Mouse (Mus musculus) heart, embryonic 15.5 days (tissue): Measurements from ENCODE around the gene Fhl2. TPM values are rescaled to one million over a fixed set of nuclear protein-coding genes. Genes with fewer than 3 reads are reported as not detected.

Source experiments
- ATAC-seq: fragments of 200-750 bp; cut with Nextera tagmentation; replicated peaks from 2 replicates; pipeline ENCODE4 v1.8.0; 2017; ENCODE audit warnings: low read depth, moderate TSS enrichment; ENCODE audit not compliant: insufficient number of reproducible peaks, insufficient read depth, low FRiP score
- H3K27ac ChIP-seq: fragments of 300-500 bp; sonication (generic); 2 replicates; pipeline ENCODE4 v1.5.1; 2015; ENCODE audit warnings: mild to moderate bottlenecking, inconsistent platforms
- H3K27me3 ChIP-seq: fragments of 300-500 bp; sonication (generic); 2 replicates; pipeline ENCODE4 v1.6.1; 2015; ENCODE audit warnings: inconsistent platforms
- H3K36me3 ChIP-seq: fragments of 300-500 bp; sonication (generic); 2 replicates; pipeline ENCODE4 v1.6.1; 2015; ENCODE audit warnings: mild to moderate bottlenecking, inconsistent platforms
- H3K4me1 ChIP-seq: fragments of 300-500 bp; sonication (generic); replicated peaks from 2 replicates; pipeline ENCODE4 v1.6.1; 2015; ENCODE audit warnings: inconsistent platforms
- H3K4me2 ChIP-seq: fragments of 300-500 bp; sonication (generic); 2 replicates; pipeline ENCODE4 v1.6.1; 2015; ENCODE audit warnings: inconsistent platforms, mild to moderate bottlenecking, moderate library complexity
- H3K4me3 ChIP-seq: fragments of 300-500 bp; sonication (generic); 2 replicates; pipeline ENCODE4 v1.5.1; 2015; ENCODE audit warnings: mild to moderate bottlenecking, inconsistent platforms
- H3K9ac ChIP-seq: fragments of 300-500 bp; sonication (generic); 2 replicates; pipeline ENCODE4 v1.6.1; 2015; ENCODE audit warnings: mild to moderate bottlenecking, inconsistent platforms
- H3K9me3 ChIP-seq: fragments of 300-500 bp; sonication (generic); replicated peaks from 2 replicates; pipeline ENCODE4 v1.6.1; 2016; ENCODE audit warnings: inconsistent platforms
- WGBS: fragments of 180-500 bp; shearing (Covaris S2); methylation state at CpG from one replicate; pipeline ENCODE4 v1.1.7; 2015; ENCODE audit warnings: mixed read lengths; 5-methylcytosine and 5-hydroxymethylcytosine counted together
- polyA plus RNA-seq: library from polyadenylated mRNA; unstranded; fragments of >200 nt; fragmentation: Nextera tagmentation; extraction: Ambion mirVana; gene quantifications from 2 replicates; pipeline ENCODE4 v1.2.1, GENCODE M21; 2015

The Fhl2 gene
- polyA plus RNA-seq, 1 experiment from 2014 or later: 363 TPM

- no peak overlapping the region for H3K9ac ChIP-seq
- 25% methylated on average over 3 of the region's 3 CpGs for WGBS
- no peak for ATAC-seq
- H3K4me3 ChIP-seq: no peak overlapping the region
- peak overlapping the region; percentile 51 for H3K27ac ChIP-seq
- no peaks in the 10 kb centered on the region for H3K9me3 ChIP-seq
- H3K36me3 ChIP-seq: no peaks in the 10 kb centered on the region
- H3K4me1 ChIP-seq: peaks cover 31% of the 10 kb centered on the region
- H3K27me3 ChIP-seq: no peaks in the 10 kb centered on the region
- H3K4me2 ChIP-seq: no peak overlapping the region
These were observed 18.8 kb upstream of the Fhl2 start for GRCm38 (mm10) chr1:43215601-43216000.

- no peak overlapping the region for H3K4me2 ChIP-seq
- H3K9ac ChIP-seq: no peak overlapping the region
- ATAC-seq: no peak
- peaks cover 27% of the 10 kb centered on the region for H3K4me1 ChIP-seq
- H3K4me3 ChIP-seq: no peak overlapping the region
- H3K27ac ChIP-seq: no peak overlapping the region
- no peaks in the 10 kb centered on the region for H3K36me3 ChIP-seq
- H3K9me3 ChIP-seq: no peaks in the 10 kb centered on the region
- 15% methylated on average over 1 of the region's 1 CpGs for WGBS
- no peaks in the 10 kb centered on the region for H3K27me3 ChIP-seq
These were observed 14.5 kb upstream of the Fhl2 start for GRCm38 (mm10) chr1:43211274-43211673.

GRCm38 (mm10) chr1:43210285-43210684, 13.5 kb upstream of the Fhl2 start:
- no peaks in the 10 kb centered on the region for H3K27me3 ChIP-seq
- no peak overlapping the region for H3K27ac ChIP-seq
- ATAC-seq: no peak
- peaks cover 20% of the 10 kb centered on the region for H3K4me1 ChIP-seq
- H3K9me3 ChIP-seq: no peaks in the 10 kb centered on the region
- H3K9ac ChIP-seq: no peak overlapping the region
- H3K36me3 ChIP-seq: no peaks in the 10 kb centered on the region
- H3K4me3 ChIP-seq: no peak overlapping the region
- no peak overlapping the region for H3K4me2 ChIP-seq
- WGBS: 81% methylated on average over 9 of the region's 9 CpGs

- no peak overlapping the region for H3K4me3 ChIP-seq
- 83% methylated on average over 1 of the region's 1 CpGs for WGBS
- H3K36me3 ChIP-seq: no peaks in the 10 kb centered on the region
- peaks cover 26% of the 10 kb centered on the region for H3K4me1 ChIP-seq
- no peak overlapping the region for H3K4me2 ChIP-seq
- H3K27me3 ChIP-seq: no peaks in the 10 kb centered on the region
- ATAC-seq: no peak
- no peaks in the 10 kb centered on the region for H3K9me3 ChIP-seq
- no peak overlapping the region for H3K9ac ChIP-seq
- H3K27ac ChIP-seq: no peak overlapping the region
These were observed 10.4 kb upstream of the Fhl2 start for GRCm38 (mm10) chr1:43207147-43207546.

GRCm38 (mm10) chr1:43203282-43203681, 6.5 kb upstream of the Fhl2 start:
- no peak overlapping the region for H3K4me3 ChIP-seq
- H3K27ac ChIP-seq: peak overlapping the region; percentile 24
- no peak overlapping the region for H3K4me2 ChIP-seq
- no peaks in the 10 kb centered on the region for H3K36me3 ChIP-seq
- H3K27me3 ChIP-seq: no peaks in the 10 kb centered on the region
- H3K9me3 ChIP-seq: no peaks in the 10 kb centered on the region
- 34% methylated on average over 5 of the region's 5 CpGs for WGBS
- H3K4me1 ChIP-seq: peaks cover 27% of the 10 kb centered on the region
- peak; percentile 51; the same call in 1 of the 2 replicates for ATAC-seq
- no peak overlapping the region for H3K9ac ChIP-seq

- Histone ChIP-seq H3K27ac (peak overlapping the region; percentile 24; the same call in 1 of the 2 replicates), H3K27me3 (no peaks in the 10 kb centered on the region), H3K4me1 (peaks cover 31% of the 10 kb centered on the region), H3K4me3 (no peak overlapping the region), H3K9me3 (no peaks in the 10 kb centered on the region), H3K9ac (no peak overlapping the region), H3K36me3 (no peaks in the 10 kb centered on the region), H3K4me2 (no peak overlapping the region)
- ATAC-seq: no peak
These were observed 5.4 kb upstream of the Fhl2 start for GRCm38 (mm10) chr1:43202226-43202625.

- no peak overlapping the region for H3K9ac ChIP-seq
- H3K4me1 ChIP-seq: peaks cover 35% of the 10 kb centered on the region
- H3K4me3 ChIP-seq: no peak overlapping the region
- no peak overlapping the region for H3K27ac ChIP-seq
- 45% methylated on average over 2 of the region's 2 CpGs for WGBS
- H3K9me3 ChIP-seq: no peaks in the 10 kb centered on the region
- no peaks in the 10 kb centered on the region for H3K36me3 ChIP-seq
- ATAC-seq: no peak
- no peak overlapping the region for H3K4me2 ChIP-seq
- no peaks in the 10 kb centered on the region for H3K27me3 ChIP-seq
These were observed 5.0 kb upstream of the Fhl2 start for GRCm38 (mm10) chr1:43201796-43202195.

GRCm38 (mm10) chr1:43199867-43200240, 3.1 kb upstream of the Fhl2 start:
- H3K4me1 ChIP-seq: peaks cover 36% of the 10 kb centered on the region
- no peak overlapping the region for H3K9ac ChIP-seq
- H3K36me3 ChIP-seq: no peaks in the 10 kb centered on the region
- H3K4me3 ChIP-seq: no peak overlapping the region
- no peak overlapping the region for H3K4me2 ChIP-seq
- no peak for ATAC-seq
- H3K27ac ChIP-seq: no peak overlapping the region
- H3K27me3 ChIP-seq: no peaks in the 10 kb centered on the region
- 59% methylated on average over 3 of the region's 3 CpGs for WGBS
- no peaks in the 10 kb centered on the region for H3K9me3 ChIP-seq

- ATAC-seq: no peak
- no peaks in the 10 kb centered on the region for H3K9me3 ChIP-seq
- peak overlapping the region; percentile 57; the same call in 1 of the 2 replicates for H3K4me2 ChIP-seq
- H3K27me3 ChIP-seq: no peaks in the 10 kb centered on the region
- 83% methylated on average over 3 of the region's 3 CpGs for WGBS
- H3K27ac ChIP-seq: no peak overlapping the region
- H3K9ac ChIP-seq: no peak overlapping the region
- no peaks in the 10 kb centered on the region for H3K36me3 ChIP-seq
- no peak overlapping the region for H3K4me3 ChIP-seq
- H3K4me1 ChIP-seq: peaks cover 36% of the 10 kb centered on the region
These were observed 2.6 kb upstream of the Fhl2 start for GRCm38 (mm10) chr1:43199210-43199866.

GRCm38 (mm10) chr1:43196059-43196458, 725 bp downstream of the Fhl2 start:
- H3K36me3 ChIP-seq: no peaks in the 10 kb centered on the region
- peak overlapping the region; percentile 57 for H3K4me2 ChIP-seq
- H3K4me1 ChIP-seq: peaks cover 19% of the 10 kb centered on the region
- no peaks in the 10 kb centered on the region for H3K9me3 ChIP-seq
- peak overlapping the region; percentile 93 for H3K27ac ChIP-seq
- 22% methylated on average over 1 of the region's 1 CpGs for WGBS
- no peaks in the 10 kb centered on the region for H3K27me3 ChIP-seq
- H3K4me3 ChIP-seq: peak overlapping the region; percentile 48
- no peak for ATAC-seq
- peak overlapping the region; percentile 54 for H3K9ac ChIP-seq

- WGBS: 65% methylated on average over 6 of the region's 6 CpGs
- peak overlapping the region; percentile 93 for H3K27ac ChIP-seq
These were observed 3.4 kb downstream of the Fhl2 start for GRCm38 (mm10) chr1:43193423-43193822.

GRCm38 (mm10) chr1:43192471-43192870, 4.3 kb downstream of the Fhl2 start:
- ATAC-seq: no peak
- Histone ChIP-seq H3K27ac (peak overlapping the region; percentile 64), H3K4me2 (peak overlapping the region; percentile 43), H3K36me3 (no peaks in the 10 kb centered on the region), H3K27me3 (no peaks in the 10 kb centered on the region), H3K4me3 (peak overlapping the region; percentile 33), H3K9ac (peak overlapping the region; percentile 33; the same call in 1 of the 2 replicates), H3K4me1 (peaks cover 26% of the 10 kb centered on the region), H3K9me3 (no peaks in the 10 kb centered on the region)
- WGBS: 64% methylated on average over 10 of the region's 10 CpGs

More at GRCm38 (mm10) chr1:43193423-43193822, 3.4 kb downstream of the Fhl2 start:
- Histone ChIP-seq H3K4me1 (peaks cover 19% of the 10 kb centered on the region), H3K4me2 (peak overlapping the region; percentile 57), H3K36me3 (no peaks in the 10 kb centered on the region), H3K27me3 (no peaks in the 10 kb centered on the region), H3K4me3 (peak overlapping the region; percentile 48), H3K9ac (peak overlapping the region; percentile 47), H3K9me3 (no peaks in the 10 kb centered on the region)
- no peak for ATAC-seq
